In genomic region chr6:120898188-120898833, GRCm38 (mm10) we compare ENCODE assay signal across 8 mouse cellular contexts. TPM values are rescaled to one million over a fixed set of nuclear protein-coding genes. Genes with fewer than 3 reads are reported as not detected.
DNase-seq lines count a peak whose midpoint lies in the region; ATAC-seq and TF ChIP-seq lines count a peak whose summit lies in the region.

No protein-coding gene starts in this region.

- H3K27me3 ChIP-seq in testis, adult 2 months (ENCODE audit: control insufficient read depth, insufficient read depth, low read length), result no peaks in the 10 kb centered on the region
- no peaks in the 10 kb centered on the region for H3K27me3 ChIP-seq in forebrain, embryonic 11.5 days (ENCODE audit: control insufficient read depth, insufficient read depth, low read length)
- no peaks in the 10 kb centered on the region for H3K27me3 ChIP-seq in hindbrain, embryonic 15.5 days
- no peaks in the 10 kb centered on the region for H3K27me3 ChIP-seq in liver, embryonic 12.5 days (replicated peaks)
- H3K27me3 ChIP-seq in neural tube, embryonic 13.5 days, result no peaks in the 10 kb centered on the region

- ATAC-seq in forebrain, embryonic 11.5 days (replicated peaks; ENCODE audit: low FRiP score), result peak; percentile 54
- peak; percentile 65; the same call in 1 of the 2 replicates for ATAC-seq in hindbrain, embryonic 15.5 days (ENCODE audit: low FRiP score, low read depth)
- ATAC-seq in liver, embryonic 12.5 days, result peak; percentile 30
- ATAC-seq in neural tube, embryonic 13.5 days (ENCODE audit: low read depth), result peak; percentile 71; the same call in 1 of the 2 replicates

- H3K4me3 ChIP-seq in testis, adult 2 months (ENCODE audit: control insufficient read depth, low read depth, low read length), result no peak overlapping the region
- no peak overlapping the region for H3K4me3 ChIP-seq in forebrain, embryonic 11.5 days (ENCODE audit: low read depth, low read length)
- no peak overlapping the region for H3K4me3 ChIP-seq in hindbrain, embryonic 15.5 days
- H3K4me3 ChIP-seq in liver, embryonic 12.5 days, result no peak overlapping the region
- H3K4me3 ChIP-seq in neural tube, embryonic 13.5 days, result no peak overlapping the region

- TF ChIP-seq CTCF in testis, adult 2 months (IDR thresholded peaks at IDR 0.05; ENCODE audit: control insufficient read depth, insufficient read depth, insufficient replicate concordance, low read depth, low read length), result peak; percentile 86; the same call in 1 of the 2 replicates
- peak; percentile 90 for TF ChIP-seq CTCF in brain, embryonic 14.5 days (IDR thresholded peaks at IDR 0.05; ENCODE audit: borderline replicate concordance, extremely low read depth, insufficient read depth, insufficient read length)

- H3K4me1 ChIP-seq in testis, adult 2 months (ENCODE audit: control insufficient read depth, insufficient read depth, low read length), result no peaks in the 10 kb centered on the region
- H3K4me1 ChIP-seq in forebrain, embryonic 11.5 days (replicated peaks; ENCODE audit: control insufficient read depth, insufficient read depth, low read length), result no peaks in the 10 kb centered on the region
- H3K4me1 ChIP-seq in hindbrain, embryonic 15.5 days (replicated peaks), result no peaks in the 10 kb centered on the region
- H3K4me1 ChIP-seq in liver, embryonic 12.5 days, result peaks cover 11% of the 10 kb centered on the region
- no peaks in the 10 kb centered on the region for H3K4me1 ChIP-seq in neural tube, embryonic 13.5 days (replicated peaks)

- DNase-seq in testis, postnatal 14 days (ENCODE audit: low spot score), result no peak
- peak; percentile 66 for DNase-seq in brain, embryonic 14.5 days (ENCODE audit: low read depth)
- peak; percentile 71 for DNase-seq in forebrain, embryonic 11.5 days (ENCODE audit: low spot score)
- no peak for DNase-seq in urinary bladder, adult 2 months (ENCODE audit: low spot score)

- no peak overlapping the region for H3K9ac ChIP-seq in forebrain, embryonic 11.5 days (ENCODE audit: low read length)
- no peak overlapping the region for H3K9ac ChIP-seq in hindbrain, embryonic 15.5 days
- H3K9ac ChIP-seq in liver, embryonic 12.5 days, result no peak overlapping the region
- H3K9ac ChIP-seq in neural tube, embryonic 13.5 days, result no peak overlapping the region

- no peak overlapping the region for H3K4me2 ChIP-seq in forebrain, embryonic 11.5 days (ENCODE audit: low read depth, low read length, severe bottlenecking)
- H3K4me2 ChIP-seq in hindbrain, embryonic 15.5 days, result no peak overlapping the region
- H3K4me2 ChIP-seq in liver, embryonic 12.5 days, result no peak overlapping the region
- no peak overlapping the region for H3K4me2 ChIP-seq in neural tube, embryonic 13.5 days

- no peaks in the 10 kb centered on the region for H3K36me3 ChIP-seq in testis, adult 2 months (ENCODE audit: control insufficient read depth, insufficient read depth, low read length)
- H3K36me3 ChIP-seq in forebrain, embryonic 11.5 days (ENCODE audit: control insufficient read depth, insufficient read depth, low read length), result no peaks in the 10 kb centered on the region; the same call in 1 of the 2 replicates
- H3K36me3 ChIP-seq in hindbrain, embryonic 15.5 days, result peaks cover 21% of the 10 kb centered on the region
- peaks cover 72% of the 10 kb centered on the region for H3K36me3 ChIP-seq in liver, embryonic 12.5 days
- H3K36me3 ChIP-seq in neural tube, embryonic 13.5 days, result peaks cover 20% of the 10 kb centered on the region

- H3K27ac ChIP-seq in testis, adult 2 months (ENCODE audit: control insufficient read depth, insufficient read depth, low read depth, low read length), result no peak overlapping the region
- no peak overlapping the region for H3K27ac ChIP-seq in forebrain, embryonic 11.5 days (ENCODE audit: low read depth, low read length)
- H3K27ac ChIP-seq in hindbrain, embryonic 15.5 days (replicated peaks), result no peak overlapping the region
- no peak overlapping the region for H3K27ac ChIP-seq in liver, embryonic 12.5 days
- no peak overlapping the region for H3K27ac ChIP-seq in neural tube, embryonic 13.5 days (replicated peaks)

- WGBS in forebrain, embryonic 11.5 days, result 69% methylated on average over 6 of the region's 6 CpGs
- 66% methylated on average over 6 of the region's 6 CpGs for WGBS in hindbrain, embryonic 15.5 days
- 65% methylated on average over 6 of the region's 6 CpGs for WGBS in liver, embryonic 12.5 days (ENCODE audit: insufficient replicate concordance)
- 67% methylated on average over 6 of the region's 6 CpGs for WGBS in neural tube, embryonic 13.5 days

- no peak for TF ChIP-seq POLR2A in testis, adult 2 months (IDR thresholded peaks at IDR 0.05; ENCODE audit: control insufficient read depth, low read depth, low read length)
- TF ChIP-seq POLR2A in brain, embryonic 14.5 days (IDR thresholded peaks at IDR 0.05; ENCODE audit: borderline replicate concordance, extremely low read depth, insufficient read depth, insufficient read length, poor library complexity, severe bottlenecking), result no peak

- H3K9me3 ChIP-seq in forebrain, embryonic 11.5 days (ENCODE audit: control insufficient read depth, low read length), result no peaks in the 10 kb centered on the region
- H3K9me3 ChIP-seq in hindbrain, embryonic 15.5 days, result no peaks in the 10 kb centered on the region
- no peaks in the 10 kb centered on the region for H3K9me3 ChIP-seq in liver, embryonic 12.5 days (replicated peaks)
- H3K9me3 ChIP-seq in neural tube, embryonic 13.5 days, result no peaks in the 10 kb centered on the region

RNA-seq across cellular contexts. Expression of gene Bid, which starts 18.3 kb away (rescaled TPM):
- 2.6 and 3.6 TPM in 2 replicates for polyA plus RNA-seq in testis, adult 2 months (2012; rRNA removed)
- polyA plus RNA-seq in brain, embryonic 14.5 days (2012; rRNA removed), result 23.3 and 23.6 TPM in 2 replicates
- 15.0 and 16.0 TPM in 2 replicates for polyA plus RNA-seq in forebrain, embryonic 11.5 days (2014; fragmentation: Nextera tagmentation; extraction: Ambion mirVana)
- polyA plus RNA-seq in hindbrain, embryonic 15.5 days (2015; fragmentation: Nextera tagmentation; extraction: Ambion mirVana), result 39.1 and 39.3 TPM in 2 replicates
- polyA plus RNA-seq in liver, embryonic 12.5 days (2016; fragmentation: Nextera tagmentation; extraction: Ambion mirVana), result 32.4 and 32.9 TPM in 2 replicates
- 26.9 and 27.4 TPM in 2 replicates for polyA plus RNA-seq in neural tube, embryonic 13.5 days (2015; fragmentation: Nextera tagmentation; extraction: Ambion mirVana)
- polyA plus RNA-seq in urinary bladder, adult 2 months (2012; rRNA removed), result 15.7 and 18.8 TPM in 2 replicates

Comparison
In these comparisons a context has a peak if more than half of its experiments do, and no peak if none do; other contexts are left out.
1. DNase-seq: peak in brain, embryonic 14.5 days (single experiment) and forebrain, embryonic 11.5 days (single experiment); none in testis, postnatal 14 days (single experiment) and urinary bladder, adult 2 months (single experiment).
2. Peak in every context shown above with its lines, with median percentiles within 50 percentile points of each other: ATAC-seq.